Mouse (Mus musculus): Measurements from ENCODE around the gene Paqr5.
A peak's percentile ranks its signal among the peaks of the same experiment; 100 is the strongest.

Paqr5 gene

DNA sequence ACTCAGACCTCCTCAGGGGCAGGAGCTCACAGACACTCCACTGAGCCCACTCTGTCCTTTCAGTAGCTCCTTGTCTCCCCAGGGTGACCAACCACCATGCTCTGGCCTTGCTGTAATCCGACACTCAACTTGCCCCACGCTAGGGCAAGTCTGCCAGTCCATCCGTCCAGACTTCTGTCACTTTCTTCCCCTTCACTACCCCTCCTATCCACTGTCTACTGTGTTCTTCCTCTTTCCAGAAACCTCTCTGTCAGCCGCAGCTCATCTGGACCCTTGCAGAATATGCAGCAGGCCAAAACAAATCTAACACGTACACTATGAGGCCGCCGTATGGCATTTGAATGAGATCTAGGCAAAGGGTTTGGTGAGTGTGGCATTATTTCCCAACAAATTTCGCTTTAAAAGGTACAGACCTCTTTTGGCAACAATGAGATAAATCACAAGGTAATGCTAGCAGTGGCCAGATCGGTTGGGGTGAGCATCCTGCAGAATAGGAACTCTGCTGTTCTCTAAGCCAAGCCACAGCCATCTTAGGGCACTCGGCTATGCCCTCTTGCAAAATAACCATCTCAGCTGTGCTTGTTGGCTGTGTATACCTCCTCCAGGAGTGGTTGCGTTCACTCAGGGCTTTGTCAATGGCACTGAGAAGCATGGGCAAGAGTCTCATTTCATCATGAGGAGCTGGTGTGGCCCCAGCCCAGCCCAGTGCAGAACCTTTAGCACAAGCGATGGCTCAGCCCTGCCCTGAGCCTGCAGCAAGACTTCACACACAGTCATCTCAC lies 13.1 kb downstream of the Paqr5 start:
- no peak for DNase-seq (ENCODE audit: low read depth, low spot score)

GRCm38 (mm10) chr9:62008360-62008759 lies 18.3 kb downstream of the Paqr5 start:
- DNase-seq (ENCODE audit: low read depth, low spot score) = no peak

DNA sequence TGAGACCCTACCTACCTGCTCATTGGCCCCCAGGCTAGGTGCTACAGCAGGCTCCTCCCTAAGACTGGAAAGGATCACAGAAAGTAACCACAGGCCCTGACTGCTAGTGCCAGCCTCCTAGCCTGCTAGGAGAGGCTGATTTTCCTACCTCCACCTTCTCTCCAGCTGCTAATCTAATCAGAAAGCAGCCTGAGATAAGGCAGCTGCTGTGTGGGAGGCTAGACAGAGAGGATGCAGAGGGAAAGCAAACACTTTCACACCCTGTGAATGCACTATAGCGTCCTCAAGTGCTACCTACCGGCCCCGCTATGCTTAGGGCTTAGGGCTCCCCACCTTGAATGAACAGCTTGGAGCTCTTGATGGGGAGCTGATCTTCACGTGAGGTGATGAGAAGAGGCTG lies 19.6 kb downstream of the Paqr5 start:
- no peak for DNase-seq (ENCODE audit: low read depth, low spot score)

DNA sequence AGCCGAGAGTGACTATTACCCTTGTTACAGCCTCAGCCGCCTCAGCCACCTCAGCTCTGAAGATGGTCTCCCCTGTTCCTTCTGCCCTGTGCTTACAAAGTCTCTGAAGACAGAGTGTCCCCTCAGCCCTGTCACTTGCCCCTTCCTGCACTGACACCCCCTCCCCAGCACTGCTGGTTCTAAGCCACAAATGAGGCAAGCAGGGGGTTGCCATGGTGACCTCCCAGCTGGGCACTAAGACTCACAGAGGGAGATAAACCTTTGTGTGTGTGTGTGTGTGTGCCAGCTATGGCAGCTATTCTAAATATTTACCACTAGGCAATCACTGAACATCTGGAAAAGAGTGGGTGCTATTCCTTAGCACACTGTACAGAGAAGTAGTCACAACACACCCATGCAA lies 23.0 kb downstream of the Paqr5 start:
- DNase-seq (ENCODE audit: low read depth, low spot score) = no peak

- no peak for DNase-seq (ENCODE audit: low read depth, low spot score)
These were observed 26.8 kb downstream of the Paqr5 start for GRCm38 (mm10) chr9:61999653-62000420.

- DNase-seq (ENCODE audit: low read depth, low spot score) = no peak
These were observed 28.8 kb downstream of the Paqr5 start for GRCm38 (mm10) chr9:61997860-61998259.

DNA sequence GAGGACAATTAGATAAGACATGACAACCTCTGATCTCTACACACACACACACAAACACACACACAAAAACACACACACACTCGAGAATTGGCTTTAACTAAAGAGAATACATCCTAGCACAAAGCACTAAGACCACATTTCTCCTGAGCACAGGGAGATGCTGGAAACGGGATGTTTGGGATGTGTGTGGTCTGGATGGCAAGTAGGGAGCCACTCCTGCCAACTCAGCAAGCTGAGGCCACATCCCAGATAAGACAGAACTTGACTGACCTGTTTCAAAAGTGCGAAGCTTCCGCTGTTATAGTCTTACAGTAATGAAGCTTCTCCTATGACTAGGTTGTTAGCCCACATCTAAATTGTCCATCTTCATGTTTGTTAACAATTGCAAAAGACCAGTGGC lies 35.5 kb downstream of the Paqr5 start:
- DNase-seq (ENCODE audit: low read depth, low spot score) = no peak

DNA sequence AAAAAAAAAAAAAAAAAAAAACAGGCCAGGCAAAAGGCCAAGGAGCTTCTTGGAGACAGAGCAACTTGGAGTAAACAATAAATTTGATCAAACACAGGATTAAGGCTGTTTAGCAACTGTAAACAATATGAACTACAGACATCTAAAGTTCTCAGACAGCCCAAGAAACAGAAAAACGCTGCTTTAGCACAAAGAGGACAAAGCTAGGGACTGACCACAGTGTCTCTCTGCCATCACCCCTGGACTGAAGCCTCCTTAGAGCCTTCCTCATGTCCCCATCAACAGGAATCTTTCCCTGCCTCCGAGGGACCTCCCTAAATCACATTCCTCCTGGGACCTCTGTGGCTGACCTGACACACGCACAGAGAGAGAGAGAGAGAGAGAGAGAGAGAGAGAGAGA lies 35.9 kb downstream of the Paqr5 start:
- no peak for DNase-seq (ENCODE audit: low read depth, low spot score)

- DNase-seq (ENCODE audit: low read depth, low spot score) = no peak
These were observed 40.6 kb downstream of the Paqr5 start for GRCm38 (mm10) chr9:61986055-61986454.

GRCm38 (mm10) chr9:61985183-61985863 lies 41.3 kb downstream of the Paqr5 start:
- DNase-seq (ENCODE audit: low read depth, low spot score) = peak; percentile 9

GRCm38 (mm10) chr9:61982940-61983620 lies 43.6 kb downstream of the Paqr5 start:
- DNase-seq (ENCODE audit: low read depth, low spot score) = no peak

GRCm38 (mm10) chr9:61981876-61982275 lies 44.8 kb downstream of the Paqr5 start:
- no peak for DNase-seq (ENCODE audit: low read depth, low spot score)

DNA sequence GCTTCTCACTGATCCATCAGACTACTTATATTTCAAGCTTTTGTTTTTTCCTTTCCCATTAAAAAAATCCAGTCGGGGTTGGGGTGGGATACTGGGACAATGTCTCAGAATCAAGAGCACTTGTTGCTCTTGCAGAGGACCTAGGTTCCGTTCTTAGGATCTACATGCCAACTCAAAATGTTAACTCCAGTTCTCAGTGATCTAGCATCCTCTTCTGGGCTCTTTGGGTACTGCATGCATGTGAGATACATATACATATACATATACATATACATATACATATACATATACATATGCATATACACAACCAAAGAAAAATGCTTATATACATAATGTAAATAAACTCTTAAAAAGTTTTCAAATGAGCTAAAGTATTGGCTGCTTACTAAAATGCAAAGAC lies 46.7 kb downstream of the Paqr5 start:
- DNase-seq (ENCODE audit: low read depth, low spot score) = no peak

- no peak for DNase-seq (ENCODE audit: low read depth, low spot score)
These were observed 49.3 kb downstream of the Paqr5 start for GRCm38 (mm10) chr9:61977258-61977945.

DNA sequence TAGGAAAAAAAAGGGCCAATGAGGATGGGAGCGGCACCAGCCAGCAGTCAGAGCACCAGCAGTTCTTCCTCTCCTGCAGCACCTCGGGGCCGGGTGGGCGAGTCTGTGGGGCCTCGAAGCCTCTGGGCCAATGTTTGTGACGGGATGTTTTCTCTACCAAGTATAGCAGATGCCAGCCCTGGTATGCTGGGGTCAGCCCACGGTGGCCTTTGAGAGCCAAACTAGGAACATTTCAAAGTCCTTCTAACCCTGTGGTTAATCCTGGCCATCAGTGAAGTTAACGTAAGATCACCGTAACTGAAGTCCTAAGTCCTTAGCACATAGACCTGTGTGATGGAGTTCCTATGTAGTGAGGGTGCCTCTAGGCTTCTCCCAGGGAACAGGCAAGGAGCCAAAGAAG lies 54.6 kb downstream of the Paqr5 start:
- DNase-seq (ENCODE audit: low read depth, low spot score) = no peak

DNA sequence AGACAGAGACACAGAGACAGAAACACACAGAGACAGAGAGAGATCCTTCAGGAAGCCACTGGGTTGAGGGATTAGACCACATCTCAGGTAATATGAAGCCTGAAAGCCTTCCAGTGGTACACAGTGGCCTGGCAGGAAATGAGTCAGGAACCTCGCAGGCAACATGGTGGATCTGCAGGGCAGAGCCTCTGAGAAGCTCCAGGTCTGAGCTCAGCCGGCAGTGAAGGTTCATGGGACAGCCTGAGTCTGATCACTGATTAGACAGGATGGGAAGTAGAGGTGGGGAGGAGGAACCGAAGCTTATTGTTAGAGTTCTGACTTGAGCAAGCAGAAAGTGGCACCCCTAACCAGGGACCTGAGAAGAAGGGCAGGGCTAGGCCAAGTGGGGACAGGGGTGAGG lies 55.6 kb downstream of the Paqr5 start:
- no peak for DNase-seq (ENCODE audit: low read depth, low spot score)

GRCm38 (mm10) chr9:61967357-61967756 lies 59.3 kb downstream of the Paqr5 start:
- no peak for DNase-seq (ENCODE audit: low read depth, low spot score)

DNA sequence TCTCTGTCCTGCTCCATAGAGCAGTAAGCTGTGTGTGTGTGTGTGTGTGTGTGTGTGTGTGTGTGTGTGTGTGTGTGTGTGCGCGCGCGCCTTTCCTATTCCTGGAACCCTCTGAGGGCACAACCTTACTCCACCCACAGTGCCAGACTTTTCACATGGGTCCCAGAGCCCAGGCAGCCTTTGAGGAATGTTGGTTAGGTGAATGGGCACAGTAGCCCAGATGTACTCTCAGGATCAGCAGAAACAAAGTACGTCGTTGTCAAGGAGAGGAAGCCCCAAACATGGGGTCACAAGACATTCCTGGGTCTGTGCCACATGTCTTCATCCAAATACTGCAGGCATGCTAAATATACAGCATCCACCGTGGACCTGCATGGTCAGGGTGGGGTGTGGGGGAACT lies 60.7 kb downstream of the Paqr5 start:
- no peak for DNase-seq (ENCODE audit: low read depth, low spot score)

DNA sequence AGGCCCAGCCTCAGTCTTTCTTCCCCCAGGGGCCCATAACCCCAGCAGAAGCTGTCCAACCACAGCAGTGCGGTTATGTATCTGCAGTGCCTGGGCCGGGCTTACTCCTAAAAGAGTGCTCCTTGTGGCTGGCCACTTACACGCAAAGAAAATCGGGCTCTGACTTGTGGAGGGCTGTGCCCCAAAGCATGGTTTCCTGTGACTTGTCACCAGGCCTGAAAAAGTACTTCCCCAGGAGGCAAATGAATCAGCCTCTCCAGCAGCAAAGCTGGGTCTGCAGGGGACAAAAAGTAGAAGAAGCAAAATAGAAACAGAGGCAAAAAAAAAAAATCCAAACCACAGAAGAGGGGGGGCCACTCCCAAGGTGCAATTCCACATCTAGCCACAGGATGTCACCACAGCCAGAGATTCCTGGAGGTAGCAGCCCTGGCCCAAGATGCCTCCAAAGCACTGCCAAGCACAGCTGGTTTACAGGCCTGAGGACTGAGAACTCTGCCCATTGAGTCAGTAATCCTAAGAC lies 61.2 kb downstream of the Paqr5 start:
- DNase-seq (ENCODE audit: low read depth, low spot score) = peak; percentile 37

DNA sequence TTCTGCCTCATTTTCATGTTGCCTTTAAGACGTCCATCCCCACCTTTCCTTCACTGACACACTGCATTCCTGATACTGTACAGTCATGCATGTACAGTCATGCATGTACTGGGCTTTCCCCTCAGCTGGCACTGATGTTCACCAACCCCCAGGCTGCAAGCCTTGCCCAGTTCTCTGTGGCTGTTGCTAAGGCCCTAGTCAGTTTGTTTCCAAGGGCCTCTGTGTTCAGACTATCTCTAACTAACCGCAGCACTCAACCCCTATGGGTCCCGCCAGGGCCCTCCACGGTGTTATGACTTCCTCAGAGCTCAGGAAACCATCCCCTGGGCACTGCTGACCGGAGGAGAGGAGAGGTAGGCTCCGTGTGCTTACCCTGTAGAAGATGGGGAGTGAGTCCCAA lies 63.3 kb downstream of the Paqr5 start:
- DNase-seq (ENCODE audit: low read depth, low spot score) = no peak

GRCm38 (mm10) chr9:61961181-61961580 lies 65.5 kb downstream of the Paqr5 start:
- DNase-seq (ENCODE audit: low read depth, low spot score) = no peak
